Mouse (Mus musculus): ENCODE data around the gene Cnpy1.

The Cnpy1 gene

DNA sequence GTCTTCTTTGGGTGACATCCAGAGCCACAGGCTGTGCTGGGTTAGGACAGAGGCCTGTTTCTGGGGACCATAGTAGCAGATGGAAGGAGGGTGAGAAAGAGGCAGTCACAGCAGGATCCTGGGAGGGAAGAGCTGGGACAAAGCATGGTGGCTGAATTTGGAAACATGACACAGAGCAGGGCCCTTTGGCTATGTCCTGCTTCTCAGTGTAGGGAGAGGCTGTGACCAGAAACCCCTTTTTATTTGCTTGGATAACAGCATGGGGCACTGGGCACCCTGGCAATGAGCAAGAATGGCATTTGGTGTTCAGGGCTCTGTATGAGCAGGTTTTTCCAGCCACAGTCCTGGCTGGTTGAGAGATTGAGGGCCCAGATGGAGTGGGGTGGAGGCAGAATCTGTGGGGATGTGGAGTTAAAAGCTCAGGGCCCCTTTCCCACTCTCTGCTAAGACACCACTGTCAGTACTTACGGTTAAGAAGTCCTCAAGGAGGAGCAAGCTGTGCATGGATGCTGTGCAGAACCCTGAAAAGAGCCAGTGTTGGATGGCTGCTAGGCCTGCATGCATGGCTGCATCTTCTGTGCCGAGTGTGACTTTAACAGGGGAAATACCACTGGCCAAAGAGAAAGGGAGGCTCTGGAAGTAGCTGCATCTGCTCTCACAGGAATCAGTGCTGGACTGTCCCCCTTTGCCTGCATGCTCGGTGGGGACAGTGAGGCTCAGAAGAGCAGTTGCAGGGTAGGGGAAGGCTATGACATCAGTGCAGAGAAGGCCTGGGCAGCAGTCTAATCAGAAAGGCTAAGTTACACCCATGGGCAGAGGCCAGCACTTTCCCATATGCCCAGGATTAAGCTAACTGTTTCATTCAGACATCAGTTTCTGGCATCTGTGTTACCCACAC is 54.2 kb downstream of the Cnpy1 start:
- DNase-seq (ENCODE audit: extremely low read depth, low read depth), result no peak

- DNase-seq (ENCODE audit: extremely low read depth, low read depth), result no peak
These were observed 66.3 kb downstream of the Cnpy1 start for GRCm38 (mm10) chr5:28179237-28179790.

GRCm38 (mm10) chr5:28178322-28178721 is 67.3 kb downstream of the Cnpy1 start:
- no peak for DNase-seq (ENCODE audit: extremely low read depth, low read depth)

DNA sequence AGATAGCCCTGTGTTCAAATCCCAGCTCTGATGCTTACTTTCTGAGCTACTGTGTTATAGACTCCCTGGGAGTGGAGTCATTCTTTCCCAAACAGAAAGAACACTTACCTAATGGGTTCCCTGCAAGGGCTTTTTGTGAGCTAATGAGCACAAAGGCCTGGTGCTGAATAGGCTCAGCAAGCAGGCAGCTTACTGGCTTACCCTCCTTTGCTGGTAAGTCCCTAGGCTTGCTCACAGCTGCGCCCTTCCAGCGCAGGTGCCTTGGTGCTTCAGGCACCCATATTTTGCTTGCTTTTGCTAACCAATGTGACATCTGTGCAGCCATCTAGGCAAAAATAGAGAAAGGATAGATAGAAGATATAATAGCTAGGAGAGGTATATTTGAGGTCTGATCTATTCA is 69.0 kb downstream of the Cnpy1 start:
- DNase-seq (ENCODE audit: extremely low read depth, low read depth), result no peak

GRCm38 (mm10) chr5:28176023-28176422 is 69.6 kb downstream of the Cnpy1 start:
- no peak for DNase-seq (ENCODE audit: extremely low read depth, low read depth)

- no peak for DNase-seq (ENCODE audit: extremely low read depth, low read depth)
These were observed 70.1 kb downstream of the Cnpy1 start for GRCm38 (mm10) chr5:28175570-28175919.

GRCm38 (mm10) chr5:28174876-28175569 is 70.6 kb downstream of the Cnpy1 start:
- DNase-seq (ENCODE audit: extremely low read depth, low read depth), result no peak

DNA sequence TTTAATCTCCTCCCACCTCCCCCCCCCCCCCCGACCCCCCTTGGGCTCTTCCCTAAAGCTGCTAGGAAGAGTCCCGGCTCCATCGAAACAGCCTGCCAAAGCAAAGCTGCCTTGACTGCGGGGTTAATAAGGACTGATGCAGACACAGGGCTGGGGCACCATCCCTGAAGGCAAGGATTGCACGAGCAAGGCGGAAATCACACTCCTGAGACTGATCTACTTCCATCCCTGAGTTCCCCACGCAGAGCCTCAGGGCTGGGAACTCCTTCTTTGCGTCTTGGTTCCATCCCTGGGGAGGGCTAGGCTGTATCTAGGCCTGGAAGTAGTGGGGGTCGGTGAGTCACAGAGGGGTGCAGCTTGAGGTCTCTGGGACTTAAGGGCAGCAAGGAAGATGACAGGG is 71.5 kb downstream of the Cnpy1 start:
- no peak for DNase-seq (ENCODE audit: extremely low read depth, low read depth)

GRCm38 (mm10) chr5:28173674-28174073 is 71.9 kb downstream of the Cnpy1 start:
- DNase-seq (ENCODE audit: extremely low read depth, low read depth), result no peak

GRCm38 (mm10) chr5:28172921-28173670 is 72.5 kb downstream of the Cnpy1 start:
- DNase-seq (ENCODE audit: extremely low read depth, low read depth), result no peak

DNA sequence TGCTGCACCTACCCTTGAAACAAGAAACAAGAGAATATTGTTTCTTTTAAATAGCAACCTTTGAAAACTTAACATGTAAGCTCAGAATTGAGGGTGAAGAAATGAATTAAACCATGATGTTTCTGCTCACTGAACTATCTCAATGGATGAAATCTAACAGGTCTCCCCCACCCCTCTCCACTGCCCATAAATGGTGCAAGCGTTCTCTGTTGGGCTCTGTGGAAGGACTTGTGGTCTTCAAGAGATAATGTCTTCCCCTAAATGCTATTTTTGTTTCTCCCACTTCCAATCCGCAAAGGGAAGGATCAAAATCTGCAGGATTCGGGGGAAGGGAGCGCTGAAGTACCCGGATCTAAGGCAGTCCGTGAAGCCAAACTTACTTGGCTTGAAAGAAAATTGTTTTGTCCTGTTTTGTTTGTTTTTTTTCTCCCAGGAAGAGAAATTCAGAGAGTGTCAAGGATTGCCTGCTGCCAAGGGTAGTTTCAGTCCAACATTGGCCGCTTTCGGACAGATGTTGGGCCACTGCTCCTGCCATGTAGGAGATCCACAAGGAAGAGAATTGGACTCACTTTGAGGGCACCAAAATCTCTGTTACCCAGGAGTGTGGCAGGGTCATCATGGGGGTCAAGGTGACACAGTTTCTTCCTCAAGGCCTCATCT is 73.2 kb downstream of the Cnpy1 start:
- DNase-seq (ENCODE audit: extremely low read depth, low read depth), result no peak

GRCm38 (mm10) chr5:28171667-28172066 is 73.9 kb downstream of the Cnpy1 start:
- no peak for DNase-seq (ENCODE audit: extremely low read depth, low read depth)

GRCm38 (mm10) chr5:28170892-28171291 is 74.7 kb downstream of the Cnpy1 start:
- DNase-seq (ENCODE audit: extremely low read depth, low read depth), result no peak

- no peak for DNase-seq (ENCODE audit: extremely low read depth, low read depth)
These were observed 75.5 kb downstream of the Cnpy1 start for GRCm38 (mm10) chr5:28170081-28170480.

GRCm38 (mm10) chr5:28169166-28169801 is 76.3 kb downstream of the Cnpy1 start:
- DNase-seq (ENCODE audit: extremely low read depth, low read depth), result no peak

GRCm38 (mm10) chr5:28168253-28169165 is 77.1 kb downstream of the Cnpy1 start:
- DNase-seq (ENCODE audit: extremely low read depth, low read depth), result no peak

- DNase-seq (ENCODE audit: extremely low read depth, low read depth), result no peak
These were observed 77.9 kb downstream of the Cnpy1 start for GRCm38 (mm10) chr5:28167611-28168252.

- DNase-seq (ENCODE audit: extremely low read depth, low read depth), result no peak
These were observed 79.1 kb downstream of the Cnpy1 start for GRCm38 (mm10) chr5:28166256-28167231.

Data from MEL-GATA-1-ER (cell line).